Mouse (Mus musculus): Measurements from ENCODE around the gene Dnttip1.
"Not testable (repeated sequence)": the region's sequence is repeated elsewhere in the genome, so short reads cannot be mapped to it uniquely, and the experiment has no call there.

Gene Dnttip1

DNA sequence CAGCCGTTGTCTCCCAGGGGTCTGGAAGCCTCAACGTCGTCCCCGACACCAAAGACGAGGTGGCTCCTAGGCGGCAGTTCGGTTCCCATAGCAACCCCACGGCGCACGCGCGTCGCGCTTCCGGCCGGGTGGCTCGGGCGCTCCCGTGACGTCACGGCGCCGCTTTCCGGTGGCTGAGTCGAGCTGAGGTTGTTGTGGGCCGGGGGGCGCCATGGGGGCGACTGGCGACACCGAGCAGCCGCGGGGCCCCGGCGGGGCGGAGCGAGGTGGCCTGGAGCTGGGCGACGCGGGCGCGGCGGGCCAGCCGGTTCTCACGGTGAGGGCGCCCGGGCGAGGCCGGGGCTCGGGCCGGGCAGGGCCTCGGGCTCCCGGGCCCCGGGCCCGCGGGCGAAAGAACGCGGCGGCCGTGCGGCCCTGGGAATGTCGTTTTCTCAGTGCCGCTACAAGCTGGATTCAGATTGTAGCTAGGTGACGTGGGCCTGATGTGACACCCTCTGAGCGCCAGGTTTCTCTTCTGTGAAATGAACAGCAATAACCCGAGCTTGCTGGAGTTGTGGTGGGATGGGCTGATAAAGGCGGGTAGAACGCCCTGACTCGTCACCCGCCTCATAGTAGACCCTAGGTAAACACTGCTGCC, at the start of gene Dnttip1, which contains the start of gene Wfdc3:
Dnttip1 (plus strand) TSS at position 141 of the 637 bp plus-strand sequence.
Wfdc3 (minus strand) TSS at position 89 of the 637 bp plus-strand sequence.
- DNase-seq: peak; percentile 96

DNA sequence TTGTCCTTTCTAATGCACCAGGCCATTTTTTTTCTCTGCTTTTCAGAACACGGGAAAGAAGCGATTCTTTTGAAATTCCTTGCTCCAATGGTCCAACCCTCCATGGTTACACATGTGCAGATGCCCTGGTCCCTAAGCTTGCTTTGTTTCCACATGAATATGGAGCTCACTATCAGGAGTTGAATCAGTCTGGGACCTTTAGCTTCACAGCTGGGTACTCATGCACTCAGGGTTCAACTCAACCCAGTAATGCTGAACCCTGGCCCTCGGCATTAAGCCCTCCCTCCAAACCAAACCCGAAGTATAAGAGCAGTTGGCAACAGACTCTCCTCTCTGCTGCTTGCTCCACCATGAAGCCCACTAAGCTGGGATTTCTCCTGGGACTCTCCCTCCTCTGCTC, 47.6 kb upstream of the Dnttip1 start, which contains the start of gene Spint4:
Spint4 (plus strand) TSS at position 301 of the 400 bp plus-strand sequence.
- no peak for DNase-seq

DNA sequence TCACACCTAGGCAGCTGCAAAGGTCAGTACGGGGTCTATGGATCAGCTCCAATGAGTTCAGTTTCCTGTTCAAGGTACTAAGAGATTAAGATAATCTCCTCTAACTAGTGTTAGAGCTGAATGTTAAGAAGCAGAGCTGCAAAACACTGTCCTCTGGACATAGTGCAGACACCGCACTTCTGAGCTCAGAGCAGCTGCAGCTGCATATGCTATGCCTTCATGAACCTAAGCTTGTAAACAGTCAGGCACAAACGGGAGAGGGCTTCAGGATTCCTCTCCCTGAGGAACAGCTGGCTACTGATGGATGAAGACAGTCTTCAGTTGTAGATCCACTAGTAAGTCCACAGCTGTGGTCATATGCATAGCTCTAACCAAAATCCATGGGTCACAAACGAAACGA, 44.8 kb upstream of the Dnttip1 start:
- no peak for DNase-seq

DNA sequence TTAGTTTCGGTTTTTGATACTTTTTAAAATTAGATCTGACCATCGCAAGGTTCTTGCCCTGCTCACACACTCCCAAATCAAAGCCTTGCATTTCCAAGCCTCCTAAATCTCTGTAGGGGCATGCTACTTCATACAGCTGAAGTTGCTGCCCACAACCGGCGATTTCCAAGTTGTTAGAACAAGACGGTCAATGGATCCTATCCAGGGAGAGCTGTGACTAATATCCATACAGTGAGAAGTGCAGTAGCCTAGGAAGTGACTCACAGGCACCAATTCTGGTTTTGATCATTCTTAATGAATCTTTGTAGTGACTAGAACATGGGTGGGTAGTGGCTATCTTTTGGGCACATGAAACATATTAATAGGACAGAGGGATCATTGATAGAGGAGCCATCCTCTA, 44.0 kb upstream of the Dnttip1 start:
- no peak for DNase-seq

DNA sequence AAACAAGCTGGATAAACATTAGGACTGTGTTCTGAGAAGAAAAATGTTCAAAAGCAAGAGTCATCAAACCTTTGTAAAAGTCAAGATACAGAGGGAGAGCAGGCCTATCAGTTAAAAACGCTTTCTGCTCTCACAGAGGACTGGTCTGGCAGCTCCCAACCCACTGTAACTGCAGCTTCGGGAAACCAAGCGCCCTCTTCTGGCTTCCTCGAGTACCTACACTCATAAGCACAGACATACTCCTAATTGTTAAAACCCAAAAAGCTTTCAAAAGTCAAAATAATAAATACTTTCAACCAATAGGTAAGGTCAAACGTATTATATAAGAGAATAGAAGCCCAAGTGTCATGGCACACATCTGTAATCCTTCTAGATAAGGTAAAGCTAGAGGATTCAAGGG, 41.5 kb upstream of the Dnttip1 start:
- no peak for DNase-seq

DNA sequence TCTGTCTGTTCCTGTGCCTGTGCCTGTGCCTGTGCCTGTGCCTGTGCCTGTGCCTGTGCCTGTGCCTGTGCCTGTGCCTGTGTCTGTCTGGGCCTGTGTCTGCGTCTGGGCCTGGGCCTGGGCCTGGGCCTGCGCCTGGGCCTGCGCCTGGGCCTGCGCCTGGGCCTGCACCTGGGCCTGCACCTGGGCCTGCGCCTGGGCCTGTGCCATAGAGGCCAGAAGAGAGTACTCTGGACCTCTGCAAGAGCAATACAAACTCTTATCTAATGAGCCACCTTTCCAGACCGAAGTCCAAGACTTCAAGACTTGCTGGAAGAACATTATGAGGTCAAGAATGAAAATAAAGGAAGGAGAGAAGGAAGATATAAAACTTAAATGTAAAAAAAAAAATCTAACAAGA, 40.5 kb upstream of the Dnttip1 start:
- DNase-seq: no peak

DNA sequence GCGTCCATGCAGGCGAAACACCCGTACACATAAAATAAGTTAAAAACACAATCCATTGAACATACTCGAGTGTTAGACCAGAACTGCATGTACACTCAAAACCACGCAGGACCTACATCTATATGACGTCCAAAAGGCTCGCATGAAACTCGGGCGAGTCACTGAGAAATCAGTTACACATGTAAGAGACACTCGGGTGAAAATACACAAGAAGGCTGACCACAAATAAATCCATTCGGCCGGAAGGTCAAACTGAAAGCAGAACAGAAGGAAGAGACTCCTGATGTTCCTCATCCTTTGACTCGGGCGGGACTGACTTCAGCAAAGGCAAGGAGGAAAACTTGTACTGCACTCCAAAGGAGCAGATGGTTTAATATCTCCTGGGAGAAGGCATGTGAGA, 39.8 kb upstream of the Dnttip1 start:
- no peak for DNase-seq

DNA sequence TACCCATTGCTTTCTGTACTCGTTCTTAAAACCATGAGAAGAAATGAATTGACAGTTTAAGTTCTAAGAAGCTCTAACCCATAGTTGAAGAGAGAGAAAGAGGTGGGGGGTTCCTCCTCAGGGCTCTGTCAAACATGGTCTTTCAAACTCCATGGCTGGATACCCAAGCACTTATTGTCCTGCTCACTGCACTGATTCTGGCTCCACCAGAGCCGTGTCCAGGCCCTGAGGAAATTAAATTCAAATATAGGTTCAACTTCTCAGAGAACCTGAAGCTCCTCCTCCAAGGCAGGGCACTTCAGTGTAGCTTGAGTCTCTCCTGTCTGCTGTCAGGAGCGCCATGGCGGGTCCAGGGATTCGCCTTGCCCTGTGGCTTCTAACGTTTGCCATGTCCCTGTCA, 30.8 kb upstream of the Dnttip1 start, which contains the start of gene Spint5:
Spint5 (plus strand) TSS at position 301 of the 400 bp plus-strand sequence.
- DNase-seq: no peak

DNA sequence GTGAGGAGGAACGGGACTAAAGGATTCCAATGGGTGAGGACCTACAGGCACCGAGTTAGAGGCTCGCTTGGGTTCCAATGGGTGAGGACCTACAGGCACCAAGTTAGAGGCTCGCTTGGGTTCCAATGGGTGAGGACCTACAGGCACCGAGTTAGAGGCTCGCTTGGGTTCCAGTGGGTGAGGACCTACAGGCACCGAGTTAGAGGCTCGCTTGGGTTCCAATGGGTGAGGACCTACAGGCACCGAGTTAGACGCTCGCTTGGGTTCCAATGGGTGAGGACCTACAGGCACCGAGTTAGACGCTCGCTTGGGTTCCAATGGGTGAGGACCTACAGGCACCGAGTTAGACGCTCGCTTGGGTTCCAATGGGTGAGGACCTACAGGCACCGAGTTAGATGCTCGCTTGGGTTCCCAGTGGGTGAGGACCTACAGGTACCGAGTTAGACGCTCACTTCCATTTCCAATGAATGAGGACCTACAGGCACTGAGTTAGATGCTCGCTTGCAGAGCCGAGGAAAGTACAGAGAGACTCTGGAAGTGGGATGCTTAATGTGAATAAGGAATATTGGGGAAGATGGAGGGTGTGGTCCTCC, 29.5 kb upstream of the Dnttip1 start:
- not testable (repeated sequence) for DNase-seq

DNA sequence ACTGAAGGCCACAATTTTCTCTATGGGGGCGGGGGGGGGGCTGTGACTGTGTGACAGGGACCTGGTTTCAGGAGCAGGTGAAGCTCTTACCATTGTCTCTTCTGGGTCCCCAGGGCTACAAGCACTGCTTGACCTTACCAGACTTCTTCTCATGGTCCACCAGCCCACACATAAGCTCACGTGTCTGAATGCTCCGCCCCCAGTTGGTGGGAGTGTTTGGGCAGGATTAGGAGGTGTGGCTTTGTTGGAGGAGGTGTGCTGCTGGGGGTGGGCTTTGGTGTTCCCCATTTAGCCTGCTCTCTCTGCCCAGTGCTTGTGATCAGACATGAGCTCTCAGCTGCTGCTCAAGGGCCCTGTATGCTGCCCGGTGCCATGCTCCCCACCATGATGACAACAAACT, 22.5 kb upstream of the Dnttip1 start:
- DNase-seq: no peak

DNA sequence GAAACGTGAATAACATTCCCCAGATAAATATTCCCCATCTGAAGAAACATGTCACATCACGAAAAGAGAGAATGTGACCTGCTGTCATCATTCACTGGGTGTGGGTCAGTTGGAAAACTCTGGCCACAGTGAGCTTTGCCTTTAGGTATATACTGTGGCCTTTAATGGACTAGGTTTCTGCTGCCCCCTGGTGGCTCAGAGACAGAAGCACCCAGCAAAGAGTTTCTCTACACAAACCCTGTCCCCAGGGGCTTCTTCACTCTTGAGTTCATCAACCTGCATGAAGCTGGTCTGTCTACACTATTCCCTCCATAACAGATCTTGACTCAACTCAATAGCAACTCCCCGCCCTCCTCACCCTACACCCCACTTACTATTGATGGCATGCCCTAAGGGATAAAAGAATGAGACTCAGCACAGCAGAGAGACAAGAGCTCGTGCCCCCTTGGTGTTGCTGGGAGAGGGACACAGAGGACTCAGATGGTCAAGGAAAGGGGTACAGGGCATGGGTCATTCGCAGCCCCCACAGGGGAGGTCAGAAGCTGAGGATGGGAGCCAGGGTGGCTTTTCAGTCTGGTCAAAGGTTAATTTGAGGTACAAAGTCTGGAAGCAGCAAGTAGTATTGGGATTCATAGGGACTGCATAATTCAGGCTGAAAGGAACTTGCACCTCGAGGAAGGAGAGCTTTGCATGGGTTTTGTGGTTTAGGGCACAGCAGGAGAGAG, 19.7 kb upstream of the Dnttip1 start:
- peak; percentile 69 for DNase-seq

DNA sequence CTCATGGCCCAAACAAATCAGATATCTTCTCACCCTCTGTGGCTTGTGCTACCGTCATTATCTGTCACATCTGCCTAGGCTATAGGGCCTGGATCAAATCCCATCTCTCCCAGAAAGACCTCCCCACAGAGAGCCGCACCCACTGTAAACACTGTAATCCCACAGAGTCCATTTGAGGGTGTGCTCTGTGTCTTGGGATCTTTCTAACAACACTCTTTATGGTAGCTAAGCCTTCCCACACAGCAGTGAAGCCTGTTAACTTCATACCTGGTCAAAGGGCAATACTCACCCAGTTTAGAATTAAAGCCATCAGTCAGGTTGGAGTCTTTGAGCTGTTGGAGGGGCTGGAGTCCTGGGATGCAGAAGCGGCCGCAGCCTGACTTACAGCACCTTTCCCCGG, 14.1 kb upstream of the Dnttip1 start:
- no peak for DNase-seq

DNA sequence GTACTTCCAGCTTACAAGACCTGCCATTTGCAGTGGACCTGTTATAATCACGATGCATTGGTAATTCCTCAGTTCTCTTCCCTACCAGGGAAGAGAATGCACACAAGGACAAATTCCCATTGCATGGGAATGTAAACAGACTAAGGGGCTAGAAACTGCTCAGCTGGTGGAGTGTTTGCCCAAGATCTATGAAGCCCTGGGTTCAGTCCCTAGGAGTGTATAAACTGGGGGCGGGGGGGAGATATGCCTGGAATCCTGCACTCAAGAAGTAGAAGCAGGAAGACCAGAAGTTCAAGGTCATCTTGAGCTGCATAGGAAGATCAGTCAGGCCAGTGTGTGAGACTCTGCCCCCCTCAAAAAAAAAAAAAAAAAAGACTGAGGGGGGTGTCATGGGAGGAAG, 12.5 kb upstream of the Dnttip1 start:
- no peak for DNase-seq

DNA sequence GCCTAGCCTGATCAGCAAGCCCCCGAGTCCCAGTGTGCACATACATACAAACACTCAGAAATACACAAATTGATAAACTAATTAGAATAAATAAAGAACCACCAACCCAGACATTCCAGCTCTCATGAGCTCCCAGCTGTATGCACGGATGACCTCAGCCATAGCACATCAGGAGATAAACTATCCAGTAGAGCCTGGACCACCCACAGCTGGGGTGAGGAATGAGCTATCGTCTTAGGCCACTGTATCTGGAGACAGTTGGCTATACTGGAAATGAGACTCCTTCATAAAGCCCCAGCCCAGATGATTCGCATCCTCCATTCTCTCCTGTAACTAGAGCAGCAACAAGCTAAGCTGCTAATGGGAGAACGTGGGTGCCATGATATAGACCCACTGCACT, 10.9 kb upstream of the Dnttip1 start:
- DNase-seq: no peak

DNA sequence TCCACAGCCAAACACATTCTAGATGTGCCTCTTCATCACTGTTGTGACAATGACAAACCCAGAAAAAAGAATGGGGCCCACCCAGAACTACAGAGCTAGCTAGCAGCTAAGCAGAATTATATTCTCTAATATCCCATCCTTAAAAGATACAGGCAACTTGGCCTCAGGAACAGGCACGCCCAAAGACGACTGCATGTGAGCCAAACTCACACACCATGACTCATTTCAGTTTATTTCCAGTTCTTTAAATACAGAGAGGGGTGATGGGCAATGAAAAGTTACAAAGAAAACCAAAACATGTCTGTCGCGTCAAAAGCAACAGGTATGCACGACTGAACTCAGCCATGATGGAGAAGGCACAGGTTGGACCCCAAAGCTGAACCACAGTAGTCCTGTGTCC, 10.3 kb upstream of the Dnttip1 start:
- DNase-seq: no peak

DNA sequence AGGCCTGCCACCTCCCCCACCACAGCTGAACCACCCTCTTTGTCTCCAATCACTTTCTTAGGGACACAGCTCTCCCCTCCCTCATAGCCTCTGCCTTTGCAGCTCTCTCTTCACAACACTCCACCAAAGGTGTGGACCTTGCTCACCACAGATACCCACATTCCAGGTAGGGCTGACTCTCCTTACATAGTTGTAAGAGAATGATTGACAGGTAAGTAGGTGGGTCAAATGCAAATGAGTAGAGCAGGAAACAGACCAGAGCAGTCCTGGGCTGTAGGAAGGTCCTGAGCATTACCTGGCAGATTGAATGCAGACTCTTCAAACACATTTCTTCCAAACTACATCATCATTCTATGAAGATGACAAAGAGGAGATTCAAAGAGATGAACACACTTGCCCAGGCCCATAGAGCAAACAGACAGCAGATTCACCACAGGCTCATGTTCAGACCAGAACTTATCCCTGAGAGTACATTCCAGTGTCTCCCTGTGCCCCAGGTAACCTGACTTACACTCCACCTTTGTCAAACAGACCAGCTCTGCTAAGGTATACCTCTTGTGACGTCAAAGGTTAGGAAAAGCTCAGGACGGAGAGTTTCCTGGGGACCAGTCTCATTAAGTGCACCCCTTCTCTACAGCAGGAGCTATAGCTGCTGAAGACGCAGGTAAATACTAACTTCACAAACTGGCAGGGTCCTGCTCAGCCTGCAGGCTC, 8.2 kb upstream of the Dnttip1 start:
- DNase-seq: no peak

DNA sequence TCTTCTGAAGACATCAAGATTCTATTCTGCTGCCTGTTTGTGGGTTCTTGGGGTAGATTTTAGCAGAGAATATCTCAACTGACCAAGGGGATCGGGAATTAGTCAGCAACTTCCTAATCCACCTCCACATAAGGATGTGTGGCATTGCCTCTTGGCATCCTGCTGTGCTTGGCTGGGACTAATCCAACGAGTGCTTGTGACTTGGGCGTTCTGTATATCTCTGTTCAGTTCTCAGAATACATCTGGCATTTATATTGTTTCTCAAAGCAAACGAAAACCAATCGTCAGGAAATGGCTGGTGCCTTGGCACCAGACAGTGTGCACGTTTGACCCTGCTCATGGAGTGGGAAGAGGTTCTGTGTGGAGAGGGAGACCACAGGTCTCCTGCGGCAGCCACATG, 5.9 kb upstream of the Dnttip1 start:
- no peak for DNase-seq

DNA sequence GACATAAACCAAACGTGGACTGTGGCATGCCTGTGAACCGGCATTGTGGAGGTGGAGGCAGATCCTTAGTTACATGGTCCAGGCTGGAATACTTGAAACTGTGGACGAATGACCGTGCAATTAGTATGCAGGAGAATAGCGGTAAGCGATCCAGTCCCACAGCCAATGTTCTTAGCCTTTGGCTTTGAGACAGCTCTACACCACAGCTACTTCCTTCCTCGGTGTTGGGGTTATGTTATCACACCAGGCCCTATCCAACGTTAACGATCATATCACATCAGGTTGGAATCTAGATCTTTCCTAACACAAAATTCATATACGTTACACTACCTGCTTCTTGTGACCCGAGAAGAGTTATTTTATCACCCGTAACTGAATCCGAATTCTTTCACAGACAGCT, 796 bp upstream of the Dnttip1 start:
- no peak for DNase-seq

DNA sequence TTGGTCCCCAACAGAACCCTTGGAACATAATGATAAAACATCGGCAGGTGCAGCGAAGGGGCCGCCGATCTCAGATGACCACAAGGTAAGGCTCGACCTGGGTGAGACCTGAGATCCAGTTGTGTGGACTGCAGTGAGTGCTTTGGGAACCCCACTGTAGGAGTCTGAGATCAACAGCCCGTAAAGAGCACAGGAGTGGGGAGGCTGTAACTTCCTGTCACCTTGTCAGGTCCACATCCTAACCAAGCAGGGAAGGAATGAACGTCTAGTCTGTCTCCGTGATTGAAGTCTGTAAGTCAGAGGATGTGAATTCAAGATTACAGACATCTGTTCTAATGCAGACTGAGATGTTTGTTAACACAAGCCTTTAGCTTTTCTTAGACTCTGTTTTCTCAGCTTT, 910 bp downstream of the Dnttip1 start:
- DNase-seq: no peak

DNA sequence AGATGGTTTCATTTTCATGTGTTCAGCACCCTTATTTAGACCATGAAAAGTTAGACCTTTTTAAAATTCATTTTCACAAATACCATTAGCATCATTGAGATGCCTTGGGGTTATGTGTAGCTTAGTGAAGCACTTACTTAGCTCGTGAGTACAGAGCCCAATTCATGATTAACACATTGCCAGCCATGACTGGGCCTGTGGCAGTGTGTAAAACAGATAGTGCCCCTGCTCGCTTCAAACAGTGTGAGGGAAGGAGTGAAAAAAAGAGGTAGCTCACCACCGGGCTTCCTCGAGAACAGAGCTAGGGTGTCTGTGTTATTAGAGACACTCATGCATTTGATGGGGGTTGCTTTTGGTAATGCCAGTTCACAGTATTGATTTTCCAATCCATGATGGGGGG, 2.4 kb downstream of the Dnttip1 start:
- DNase-seq: no peak

DNA sequence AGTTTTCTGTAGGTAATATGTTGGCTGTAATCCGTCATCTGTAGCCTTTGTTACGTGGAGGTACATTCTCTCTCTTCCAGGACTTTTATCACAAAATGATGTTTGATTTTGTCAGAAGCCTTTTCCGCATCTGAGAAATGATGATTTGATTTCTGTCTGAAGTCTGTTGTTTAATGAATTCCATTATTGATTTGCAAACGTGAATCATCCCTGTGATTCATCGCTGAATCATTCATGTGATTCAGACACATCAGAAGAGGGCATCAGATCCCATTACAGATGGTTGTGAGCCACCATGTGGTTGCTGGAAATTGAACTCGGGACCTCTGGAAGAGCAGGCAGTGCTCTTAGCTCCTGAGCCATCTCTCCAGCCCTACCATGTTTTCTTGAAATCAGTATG, 3.2 kb downstream of the Dnttip1 start:
- DNase-seq: no peak

DNA sequence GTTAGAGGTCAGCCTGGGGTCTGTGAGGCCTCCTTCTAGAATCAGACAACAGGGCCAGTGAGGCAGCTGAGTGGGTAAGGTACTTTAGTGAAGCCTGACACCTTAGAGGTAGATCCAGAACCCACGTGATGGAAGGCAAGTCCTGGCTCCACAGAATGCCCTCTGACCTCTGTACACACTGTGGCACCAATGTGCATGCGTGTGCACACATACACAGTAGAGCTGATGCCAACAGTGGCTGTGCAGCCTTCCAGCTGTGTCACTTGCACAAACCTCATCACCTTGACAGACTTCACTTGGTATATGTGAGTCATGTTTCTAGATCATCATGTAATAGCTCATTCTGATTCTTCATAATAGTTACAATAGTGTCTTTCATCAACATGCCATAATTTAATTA, 6.7 kb downstream of the Dnttip1 start:
- DNase-seq: no peak

DNA sequence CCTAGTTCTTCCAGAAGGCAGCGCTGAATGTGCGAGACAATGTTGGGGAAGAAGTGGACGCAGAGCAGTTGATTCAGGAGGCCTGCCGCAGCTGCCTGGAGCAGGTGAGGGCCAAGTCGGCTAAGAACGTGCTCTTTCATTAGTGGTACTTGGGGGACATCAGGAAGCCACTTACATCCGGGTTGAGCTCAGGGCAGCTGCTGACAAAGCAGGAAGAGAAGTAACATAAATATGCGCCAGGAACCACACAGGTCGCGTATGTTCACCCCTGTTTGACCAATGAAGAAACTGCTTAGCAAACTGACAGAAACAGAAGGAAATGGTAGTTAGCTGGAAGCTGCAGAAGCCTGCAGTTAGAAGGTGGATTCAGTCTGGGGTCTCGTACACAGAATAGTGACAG, 8.3 kb downstream of the Dnttip1 start:
- no peak for DNase-seq

DNA sequence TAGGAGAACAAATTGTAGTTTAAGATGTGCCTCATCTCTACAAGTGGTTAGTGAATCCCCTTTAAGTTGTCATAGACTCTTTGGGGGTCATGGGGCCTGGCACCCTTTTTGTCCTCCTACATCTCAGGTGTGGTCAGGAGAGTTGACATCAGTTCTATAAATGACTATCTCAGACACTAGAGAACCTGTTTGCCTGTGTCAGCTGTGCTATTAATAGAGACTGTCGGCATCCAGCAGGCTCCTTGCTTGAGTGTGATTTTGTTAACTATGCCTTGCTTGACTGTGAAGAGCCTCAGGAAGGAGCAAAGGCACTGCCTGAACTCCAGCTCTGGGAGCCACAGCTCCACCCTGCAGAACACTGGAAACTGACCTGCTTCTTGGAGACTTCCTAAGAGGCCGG, 9.0 kb downstream of the Dnttip1 start:
- DNase-seq: no peak
